Mouse (Mus musculus): ENCODE measurements around the gene Il6st. TPM values are rescaled to one million over a fixed set of nuclear protein-coding genes. Genes with fewer than 3 reads are reported as not detected.

Il6st gene
- total RNA-seq (2021) (100 to 1,000 TPM; 204 to 256 TPM), polyA plus RNA-seq (2012; rRNA removed) (39.0 and 62.8 TPM in 2 replicates)
- long read RNA-seq, full-length matches to known transcripts, result 60 of 74 reads
- long read RNA-seq, partial matches to known transcripts, result 4 of 74 reads
- long read RNA-seq, other reads (novel, unspliced or antisense), result 10 of 74 reads

DNA sequence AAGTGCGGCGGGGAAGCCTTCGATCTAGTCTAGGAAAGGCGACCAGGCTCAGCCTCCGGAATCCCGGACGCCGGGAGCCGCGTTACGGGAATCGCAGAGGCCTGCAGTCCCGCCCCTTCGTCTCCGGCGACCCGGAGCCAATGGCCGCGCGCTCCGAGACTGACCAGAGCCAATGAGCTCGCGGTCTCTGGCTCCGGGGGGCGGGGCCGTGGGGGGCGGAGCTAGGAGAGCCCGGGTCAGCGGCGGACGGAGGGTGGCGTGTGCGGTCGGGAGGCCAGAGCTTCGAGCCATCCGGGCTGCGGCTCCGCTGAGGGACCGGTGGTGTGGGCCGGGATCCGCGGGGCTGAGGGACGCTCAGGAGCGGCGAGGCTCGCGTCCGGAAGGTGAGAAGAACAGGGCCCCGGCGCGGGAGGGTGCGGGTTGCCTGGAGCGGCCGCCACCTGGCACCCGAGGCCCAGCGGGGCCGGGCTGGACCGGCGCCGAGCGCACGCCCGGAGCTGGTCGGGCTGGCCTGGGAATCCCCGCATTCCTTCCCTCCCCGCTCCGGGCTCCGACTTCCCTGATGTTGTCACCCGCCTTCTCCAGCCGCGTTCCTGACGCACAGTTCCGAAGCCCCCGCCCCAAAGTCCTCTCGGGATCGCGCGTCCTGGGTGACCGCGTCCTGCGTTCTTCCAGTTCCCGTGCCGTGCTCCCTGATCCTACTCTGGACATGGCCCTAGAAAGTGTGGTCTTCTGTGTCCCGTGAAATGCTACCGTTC is at the start of gene Il6st:
Il6st (plus strand) TSS at position 203 of the 758 bp plus-strand sequence.
- TF ChIP-seq EP300 (IDR thresholded peaks at IDR 0.05; ENCODE audit: insufficient read depth, low read depth, low read length), result no peak; the same call in 1 of the 2 replicates
- peak; percentile 80 for TF ChIP-seq POLR2A (IDR thresholded peaks at IDR 0.05; ENCODE audit: insufficient read depth, low read depth, low read length)
- 0 out of 2 replicates have a peak, but pooled peaks have one; percentile 11 for TF ChIP-seq CTCF (IDR thresholded peaks at IDR 0.05)

GRCm38 (mm10) chr13:112415896-112416295 is 48.0 kb upstream of the Il6st start:
- H3K36me3 ChIP-seq (ENCODE audit: control insufficient read depth, insufficient read depth, low read length), result no peaks in the 10 kb centered on the region
- TF ChIP-seq CTCF (IDR thresholded peaks at IDR 0.05), result no peak
- TF ChIP-seq POLR2A (IDR thresholded peaks at IDR 0.05; ENCODE audit: insufficient read depth, low read depth, low read length), result no peak
- intact Hi-C loops (cut with DNase I), result no loop called here

More for the DNA sequence above, at the start of gene Il6st:
- peaks cover 10% of the 10 kb centered on the region for H3K4me1 ChIP-seq (ENCODE audit: control insufficient read depth, insufficient read depth, low read length)
- H3K9ac ChIP-seq (ENCODE audit: low read depth, low read length), result peak within 1 kb of the TSS; percentile 92
- peak; percentile 97 to 99 for DNase-seq
- intact Hi-C loops (cut with DNase I), result loop anchor here (2.0 to 10.0 kb wide), 3 partner anchors 55 to 972 kb away; partner anchors contain the start of genes Gpbp1 and Map3k1
- peaks cover 4% of the 10 kb centered on the region for H3K79me2 ChIP-seq (replicated peaks; ENCODE audit: control insufficient read depth, insufficient read depth, low read length)
- no peaks in the 10 kb centered on the region for H3K27me3 ChIP-seq (ENCODE audit: control insufficient read depth, insufficient read depth, low read length)
- H3K4me3 ChIP-seq, result peak within 1 kb of the TSS; percentile 85
- WGBS, result under 1% methylated on average over 81 of the region's 85 CpGs
- peaks cover 6% of the 10 kb centered on the region for H3K36me3 ChIP-seq (ENCODE audit: control insufficient read depth, insufficient read depth, low read length)
- H3K27ac ChIP-seq, result peak within 1 kb of the TSS; percentile 99

GRCm38 (mm10) chr13:112416410-112417162 is 47.3 kb upstream of the Il6st start:
- H3K4me1 ChIP-seq (ENCODE audit: control insufficient read depth, insufficient read depth, low read length), result peaks cover 5% of the 10 kb centered on the region; the same call in 1 of the 2 replicates
- no peaks in the 10 kb centered on the region for H3K27me3 ChIP-seq (ENCODE audit: control insufficient read depth, insufficient read depth, low read length)
- 30% methylated on average over 8 of the region's 8 CpGs for WGBS
- no peak for TF ChIP-seq CTCF (IDR thresholded peaks at IDR 0.05)
- no peak for TF ChIP-seq POLR2A (IDR thresholded peaks at IDR 0.05; ENCODE audit: insufficient read depth, low read depth, low read length)
- TF ChIP-seq EP300 (IDR thresholded peaks at IDR 0.05; ENCODE audit: insufficient read depth, low read depth, low read length), result no peak
- no peaks in the 10 kb centered on the region for H3K79me2 ChIP-seq (replicated peaks; ENCODE audit: control insufficient read depth, insufficient read depth, low read length)
- no peaks in the 10 kb centered on the region for H3K36me3 ChIP-seq (ENCODE audit: control insufficient read depth, insufficient read depth, low read length)
- DNase-seq, result no peak
- intact Hi-C loops (cut with DNase I), result no loop called here
- H3K9ac ChIP-seq (ENCODE audit: low read depth, low read length), result no peak overlapping the region
- no peak overlapping the region for H3K4me3 ChIP-seq
- H3K27ac ChIP-seq, result peak overlapping the region; percentile 62

More at GRCm38 (mm10) chr13:112415896-112416295, 48.0 kb upstream of the Il6st start:
- H3K27ac ChIP-seq, result no peak overlapping the region; the same call in 1 of the 2 replicates
- no peaks in the 10 kb centered on the region for H3K79me2 ChIP-seq (replicated peaks; ENCODE audit: control insufficient read depth, insufficient read depth, low read length)
- WGBS, result 75% methylated on average over 6 of the region's 6 CpGs
- H3K9ac ChIP-seq (ENCODE audit: low read depth, low read length), result no peak overlapping the region
- H3K27me3 ChIP-seq (ENCODE audit: control insufficient read depth, insufficient read depth, low read length), result no peaks in the 10 kb centered on the region
- H3K4me3 ChIP-seq, result no peak overlapping the region
- no peak for DNase-seq
- peaks cover 5% of the 10 kb centered on the region; the same call in 1 of the 2 replicates for H3K4me1 ChIP-seq (ENCODE audit: control insufficient read depth, insufficient read depth, low read length)

- H3K4me1 ChIP-seq (ENCODE audit: control insufficient read depth, insufficient read depth, low read length), result peaks cover 5% of the 10 kb centered on the region; the same call in 1 of the 2 replicates
- intact Hi-C loops (cut with DNase I), result no loop called here
- H3K27me3 ChIP-seq (ENCODE audit: control insufficient read depth, insufficient read depth, low read length), result no peaks in the 10 kb centered on the region
- H3K27ac ChIP-seq, result peak overlapping the region; percentile 62
- no peaks in the 10 kb centered on the region for H3K79me2 ChIP-seq (replicated peaks; ENCODE audit: control insufficient read depth, insufficient read depth, low read length)
- DNase-seq, result no peak
- no peaks in the 10 kb centered on the region for H3K36me3 ChIP-seq (ENCODE audit: control insufficient read depth, insufficient read depth, low read length)
- 66% methylated on average over 4 of the region's 4 CpGs for WGBS
- H3K4me3 ChIP-seq, result no peak overlapping the region
- no peak for TF ChIP-seq EP300 (IDR thresholded peaks at IDR 0.05; ENCODE audit: insufficient read depth, low read depth, low read length)
- TF ChIP-seq CTCF (IDR thresholded peaks at IDR 0.05), result no peak
- TF ChIP-seq POLR2A (IDR thresholded peaks at IDR 0.05; ENCODE audit: insufficient read depth, low read depth, low read length), result no peak
- H3K9ac ChIP-seq (ENCODE audit: low read depth, low read length), result no peak overlapping the region
Observed at GRCm38 (mm10) chr13:112417163-112417523, 46.7 kb upstream of the Il6st start.

- H3K27me3 ChIP-seq (ENCODE audit: control insufficient read depth, insufficient read depth, low read length), result no peaks in the 10 kb centered on the region
- 75% methylated on average over 2 of the region's 2 CpGs for WGBS
- peaks cover 5% of the 10 kb centered on the region; the same call in 1 of the 2 replicates for H3K4me1 ChIP-seq (ENCODE audit: control insufficient read depth, insufficient read depth, low read length)
- H3K36me3 ChIP-seq (ENCODE audit: control insufficient read depth, insufficient read depth, low read length), result no peaks in the 10 kb centered on the region
- H3K4me3 ChIP-seq, result no peak overlapping the region
- H3K9ac ChIP-seq (ENCODE audit: low read depth, low read length), result no peak overlapping the region
- TF ChIP-seq POLR2A (IDR thresholded peaks at IDR 0.05; ENCODE audit: insufficient read depth, low read depth, low read length) (no peak), EP300 (IDR thresholded peaks at IDR 0.05; ENCODE audit: insufficient read depth, low read depth, low read length) (no peak), CTCF (IDR thresholded peaks at IDR 0.05) (no peak)
- DNase-seq, result no peak
- no peak overlapping the region for H3K27ac ChIP-seq
- no peaks in the 10 kb centered on the region for H3K79me2 ChIP-seq (replicated peaks; ENCODE audit: control insufficient read depth, insufficient read depth, low read length)
- intact Hi-C loops (cut with DNase I), result no loop called here
Observed at GRCm38 (mm10) chr13:112417861-112418423, 45.9 kb upstream of the Il6st start.

Measured in heart, adult 2 months (tissue).